Mouse (Mus musculus) adrenal gland, adult 18-20 months (tissue): ENCODE measurements at regions not wholly inside any gene's neighbourhood (a gene's known extent, or its start where the extent isn't known, plus 50 kb on each side); places are given as distances from the start of the nearest gene placed in this dataset.
"Not testable (repeated sequence)": the region's sequence is repeated elsewhere in the genome, so short reads cannot be mapped to it uniquely, and the experiment has no call there.

Experiments used
- DNase-seq, 2 experiments: peaks; one replicate each; pipeline ENCODE4 v3.0.0; 2021 to 2022; ENCODE audit warnings: low spot score in 2 of 2

GRCm38 (mm10) chr15:60333573-60334306 lies 317.3 kb upstream of the 4933412E24Rik start:
- DNase-seq: no peak

- DNase-seq: no peak
Measured at GRCm38 (mm10) chr15:60317577-60317976, 301.2 kb upstream of the 4933412E24Rik start.

GRCm38 (mm10) chr15:60315210-60315609 lies 298.8 kb upstream of the 4933412E24Rik start:
- DNase-seq: no peak

GRCm38 (mm10) chr15:60309909-60310308 lies 293.5 kb upstream of the 4933412E24Rik start:
- no peak for DNase-seq

GRCm38 (mm10) chr15:60308968-60309367 lies 292.6 kb upstream of the 4933412E24Rik start:
- no peak for DNase-seq

GRCm38 (mm10) chr15:60308126-60308525 lies 291.7 kb upstream of the 4933412E24Rik start:
- DNase-seq: no peak

- DNase-seq: no peak
Measured at GRCm38 (mm10) chr15:60303501-60303900, 287.1 kb upstream of the 4933412E24Rik start.

- DNase-seq: no peak
Measured at GRCm38 (mm10) chr15:60301939-60302338, 285.5 kb upstream of the 4933412E24Rik start.

- DNase-seq: no peak
Measured at GRCm38 (mm10) chr15:60285321-60285720, 268.9 kb upstream of the 4933412E24Rik start.

GRCm38 (mm10) chr15:60280378-60280777 lies 264.0 kb upstream of the 4933412E24Rik start:
- no peak for DNase-seq

- not testable (repeated sequence) for DNase-seq
Measured at GRCm38 (mm10) chr15:60253661-60254060, 237.2 kb upstream of the 4933412E24Rik start.

- DNase-seq: no peak
Measured at GRCm38 (mm10) chr15:60226335-60226938, 210.0 kb upstream of the 4933412E24Rik start.

- no peak for DNase-seq
Measured at GRCm38 (mm10) chr15:60195070-60195469, 178.7 kb upstream of the 4933412E24Rik start.

- DNase-seq: no peak
Measured at GRCm38 (mm10) chr15:60193157-60193556, 176.7 kb upstream of the 4933412E24Rik start.

GRCm38 (mm10) chr15:60187002-60187715 lies 170.7 kb upstream of the 4933412E24Rik start:
- no peak for DNase-seq

GRCm38 (mm10) chr15:60141554-60142070 lies 125.2 kb upstream of the 4933412E24Rik start:
- no peak for DNase-seq

- DNase-seq: no peak
Measured at GRCm38 (mm10) chr15:60136671-60137070, 120.3 kb upstream of the 4933412E24Rik start.

- DNase-seq: no peak
Measured at GRCm38 (mm10) chr15:60134515-60134914, 118.1 kb upstream of the 4933412E24Rik start.

- no peak for DNase-seq
Measured at GRCm38 (mm10) chr15:60132701-60133100, 116.3 kb upstream of the 4933412E24Rik start.

- DNase-seq: no peak
Measured at GRCm38 (mm10) chr15:60124461-60124860, 108.0 kb upstream of the 4933412E24Rik start.

GRCm38 (mm10) chr15:60119926-60120325 lies 103.5 kb upstream of the 4933412E24Rik start:
- DNase-seq: no peak

GRCm38 (mm10) chr15:60111885-60112284 lies 95.5 kb upstream of the 4933412E24Rik start:
- no peak for DNase-seq
